Mouse (Mus musculus): ENCODE data around the gene Tnfrsf11a. TPM values are rescaled to one million over a fixed set of nuclear protein-coding genes. Genes with fewer than 3 reads are reported as not detected.

Tnfrsf11a gene
- total RNA-seq, 2 experiments from 2014 or later, result 5.0 to 5.2 TPM

DNA sequence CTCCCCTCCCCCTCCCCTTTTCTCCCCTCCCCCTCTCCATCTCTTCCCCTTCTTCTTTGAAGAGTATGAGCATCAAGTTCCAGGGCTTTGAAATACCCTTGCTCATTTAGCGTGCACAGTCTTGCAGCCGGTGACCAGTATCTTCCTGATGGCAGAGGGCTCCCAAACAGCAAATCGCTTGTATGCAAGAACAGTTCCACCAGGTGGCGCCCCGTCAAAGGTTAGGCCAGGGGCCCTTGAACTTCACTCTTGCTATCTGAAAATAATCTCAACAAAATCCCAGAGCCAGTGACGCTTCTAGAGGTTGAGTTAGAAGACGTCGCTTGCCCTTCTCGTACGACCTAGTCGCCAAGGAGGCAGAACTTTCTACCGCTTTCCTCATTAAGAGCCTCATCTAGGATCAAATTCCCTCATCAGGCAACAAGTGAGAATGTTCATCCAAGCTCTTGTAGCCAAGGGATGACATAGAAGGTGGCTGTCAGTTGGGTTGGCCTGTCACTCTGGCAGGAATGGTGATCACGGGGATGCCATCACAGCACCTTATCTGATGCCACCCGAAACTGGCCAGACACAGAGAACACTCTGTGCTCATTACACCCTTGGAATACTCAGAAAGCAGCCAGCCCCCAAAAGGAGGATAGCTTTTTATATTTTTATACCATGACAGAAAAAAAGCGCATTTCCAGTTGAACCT lies 110.7 kb downstream of the Tnfrsf11a start:
- DNase-seq (ENCODE audit: low spot score in 2 of 2), result peak; percentile 84 to 87

DNA sequence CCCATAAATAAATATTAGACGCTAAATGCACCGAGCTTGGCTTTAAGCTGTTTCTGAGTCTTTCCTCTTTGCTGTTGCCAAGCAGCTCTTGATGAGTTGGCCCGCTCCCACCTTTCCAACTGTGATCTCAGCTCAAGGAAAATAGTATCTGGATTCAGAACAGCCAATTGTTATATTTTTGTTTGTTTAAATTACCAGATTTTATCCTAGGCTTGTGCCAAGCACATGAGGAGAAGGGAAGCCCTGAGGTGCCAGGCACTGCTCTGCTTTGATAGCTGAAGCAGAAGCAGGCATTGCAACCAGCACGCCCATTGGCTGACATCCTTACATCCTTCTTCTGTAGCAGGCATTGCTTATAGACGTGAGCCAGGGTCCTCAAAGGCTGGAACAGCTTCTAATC lies 114.5 kb downstream of the Tnfrsf11a start:
- DNase-seq (ENCODE audit: low spot score in 2 of 2), result no peak

Other genes with a start within 250 kb of the Tnfrsf11a start
- gene Pign, start 117.0 kb upstream of the Tnfrsf11a start, total RNA-seq (2021), result 10 to 100 TPM; 19.5 to 23.8 TPM
- gene Relch, start 116.9 kb upstream of the Tnfrsf11a start, total RNA-seq (2021), result 100 to 1,000 TPM; 105 to 114 TPM
- gene Zcchc2, start 209.7 kb downstream of the Tnfrsf11a start, total RNA-seq (2021), result 10 to 100 TPM; 19.7 to 20.7 TPM